Mouse (Mus musculus) heart, embryonic 15.5 days (tissue): ENCODE data around the gene Spag16. TPM values are rescaled to one million over a fixed set of nuclear protein-coding genes. Genes with fewer than 3 reads are reported as not detected.

ENCODE experiments used
- ATAC-seq: fragments of 200-750 bp; cut with Nextera tagmentation; replicated peaks from 2 replicates; pipeline ENCODE4 v1.8.0; 2017; ENCODE audit warnings: low read depth, moderate TSS enrichment; ENCODE audit not compliant: insufficient number of reproducible peaks, insufficient read depth, low FRiP score
- H3K27ac ChIP-seq: fragments of 300-500 bp; sonication (generic); 2 replicates; pipeline ENCODE4 v1.5.1; 2015; ENCODE audit warnings: mild to moderate bottlenecking, inconsistent platforms
- H3K27me3 ChIP-seq: fragments of 300-500 bp; sonication (generic); 2 replicates; pipeline ENCODE4 v1.6.1; 2015; ENCODE audit warnings: inconsistent platforms
- H3K36me3 ChIP-seq: fragments of 300-500 bp; sonication (generic); 2 replicates; pipeline ENCODE4 v1.6.1; 2015; ENCODE audit warnings: mild to moderate bottlenecking, inconsistent platforms
- H3K4me1 ChIP-seq: fragments of 300-500 bp; sonication (generic); replicated peaks from 2 replicates; pipeline ENCODE4 v1.6.1; 2015; ENCODE audit warnings: inconsistent platforms
- H3K4me2 ChIP-seq: fragments of 300-500 bp; sonication (generic); 2 replicates; pipeline ENCODE4 v1.6.1; 2015; ENCODE audit warnings: inconsistent platforms, mild to moderate bottlenecking, moderate library complexity
- H3K4me3 ChIP-seq: fragments of 300-500 bp; sonication (generic); 2 replicates; pipeline ENCODE4 v1.5.1; 2015; ENCODE audit warnings: mild to moderate bottlenecking, inconsistent platforms
- H3K9ac ChIP-seq: fragments of 300-500 bp; sonication (generic); 2 replicates; pipeline ENCODE4 v1.6.1; 2015; ENCODE audit warnings: mild to moderate bottlenecking, inconsistent platforms
- H3K9me3 ChIP-seq: fragments of 300-500 bp; sonication (generic); replicated peaks from 2 replicates; pipeline ENCODE4 v1.6.1; 2016; ENCODE audit warnings: inconsistent platforms
- WGBS: fragments of 180-500 bp; shearing (Covaris S2); methylation state at CpG from one replicate; pipeline ENCODE4 v1.1.7; 2015; ENCODE audit warnings: mixed read lengths; 5-methylcytosine and 5-hydroxymethylcytosine counted together
- polyA plus RNA-seq: library from polyadenylated mRNA; unstranded; fragments of >200 nt; fragmentation: Nextera tagmentation; extraction: Ambion mirVana; gene quantifications from 2 replicates; pipeline ENCODE4 v1.2.1, GENCODE M21; 2015

The Spag16 gene
- polyA plus RNA-seq, 1 experiment from 2014 or later, result 0.25 TPM

- no peak for ATAC-seq
- Histone ChIP-seq H3K4me1 (no peaks in the 10 kb centered on the region), H3K27me3 (no peaks in the 10 kb centered on the region), H3K4me3 (no peak overlapping the region), H3K27ac (no peak overlapping the region), H3K9me3 (no peaks in the 10 kb centered on the region), H3K4me2 (no peak overlapping the region), H3K9ac (no peak overlapping the region), H3K36me3 (no peaks in the 10 kb centered on the region)
- 81% methylated on average over 8 of the region's 8 CpGs for WGBS
Observed at GRCm38 (mm10) chr1:70104683-70105082, 277.9 kb downstream of the Spag16 start.

DNA sequence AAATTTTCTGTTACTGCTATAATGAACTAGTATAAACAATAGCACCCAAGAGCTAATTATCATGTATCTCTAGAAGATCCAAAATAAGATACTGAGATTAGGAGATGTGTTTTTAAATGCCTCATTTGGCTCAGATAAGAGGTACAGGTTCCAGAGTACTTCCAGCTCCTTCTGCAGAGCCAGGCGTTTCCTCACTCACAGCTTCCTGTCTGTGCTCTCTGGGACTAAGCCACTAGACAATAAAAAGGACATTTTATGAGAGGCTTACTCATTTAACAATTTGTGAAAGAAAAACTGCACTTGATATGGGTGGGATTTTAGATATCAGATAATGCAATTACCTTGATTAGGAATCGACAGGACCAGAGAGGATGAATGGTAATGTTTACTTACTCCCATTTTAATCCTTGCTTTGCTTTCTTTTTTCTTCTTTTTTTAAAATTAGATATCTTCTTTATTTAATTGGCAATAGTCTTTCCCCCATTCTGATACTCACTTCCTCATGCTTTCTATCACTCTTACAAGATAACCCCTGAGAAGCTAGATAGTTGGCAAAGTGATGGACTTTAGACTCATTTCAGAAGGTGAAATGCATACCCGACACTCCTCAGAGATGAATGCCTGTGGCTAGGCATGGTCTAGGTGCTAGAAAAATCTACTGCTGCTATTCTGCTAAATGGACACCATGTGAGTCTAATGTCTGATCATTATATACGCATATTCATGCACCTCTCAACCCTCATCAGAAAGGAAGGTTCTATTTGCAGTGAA lies 289.6 kb downstream of the Spag16 start:
- Histone ChIP-seq H3K4me1 (no peaks in the 10 kb centered on the region), H3K9me3 (no peaks in the 10 kb centered on the region), H3K27me3 (no peaks in the 10 kb centered on the region), H3K4me2 (no peak overlapping the region), H3K36me3 (no peaks in the 10 kb centered on the region), H3K4me3 (no peak overlapping the region), H3K27ac (no peak overlapping the region), H3K9ac (no peak overlapping the region)
- WGBS, result 74% methylated on average over 4 of the region's 4 CpGs
- ATAC-seq, result no peak

GRCm38 (mm10) chr1:70128035-70128434 lies 301.3 kb downstream of the Spag16 start:
- H3K4me1 ChIP-seq, result no peaks in the 10 kb centered on the region
- no peaks in the 10 kb centered on the region for H3K27me3 ChIP-seq
- no peak for ATAC-seq
- WGBS, result 48% methylated on average over 2 of the region's 2 CpGs
- H3K36me3 ChIP-seq, result no peaks in the 10 kb centered on the region
- H3K4me2 ChIP-seq, result no peak overlapping the region
- H3K27ac ChIP-seq, result no peak overlapping the region
- H3K9me3 ChIP-seq, result no peaks in the 10 kb centered on the region
- no peak overlapping the region for H3K4me3 ChIP-seq
- H3K9ac ChIP-seq, result no peak overlapping the region

- Histone ChIP-seq H3K9me3 (no peaks in the 10 kb centered on the region), H3K4me2 (no peak overlapping the region), H3K27ac (no peak overlapping the region), H3K4me1 (no peaks in the 10 kb centered on the region), H3K4me3 (no peak overlapping the region), H3K27me3 (no peaks in the 10 kb centered on the region), H3K9ac (no peak overlapping the region), H3K36me3 (no peaks in the 10 kb centered on the region)
- ATAC-seq, result no peak
- 63% methylated on average over 2 of the region's 2 CpGs for WGBS
Observed at GRCm38 (mm10) chr1:70135547-70135946, 308.8 kb downstream of the Spag16 start.

GRCm38 (mm10) chr1:70165343-70166158 lies 338.8 kb downstream of the Spag16 start:
- Histone ChIP-seq H3K4me3 (no peak overlapping the region), H3K27me3 (no peaks in the 10 kb centered on the region), H3K36me3 (no peaks in the 10 kb centered on the region), H3K4me2 (no peak overlapping the region), H3K4me1 (no peaks in the 10 kb centered on the region), H3K9ac (no peak overlapping the region), H3K27ac (no peak overlapping the region), H3K9me3 (no peaks in the 10 kb centered on the region)
- 53% methylated on average over 3 of the region's 3 CpGs for WGBS
- ATAC-seq, result no peak

GRCm38 (mm10) chr1:70180123-70180741 lies 353.5 kb downstream of the Spag16 start:
- Histone ChIP-seq H3K4me2 (no peak overlapping the region), H3K4me1 (no peaks in the 10 kb centered on the region), H3K27ac (no peak overlapping the region), H3K9me3 (no peaks in the 10 kb centered on the region), H3K36me3 (no peaks in the 10 kb centered on the region), H3K27me3 (no peaks in the 10 kb centered on the region), H3K4me3 (no peak overlapping the region), H3K9ac (no peak overlapping the region)
- no peak for ATAC-seq
- 34% methylated on average over 4 of the region's 4 CpGs for WGBS

GRCm38 (mm10) chr1:70264815-70265214 lies 438.0 kb downstream of the Spag16 start:
- H3K4me2 ChIP-seq, result no peak overlapping the region
- no peak for ATAC-seq
- no peak overlapping the region for H3K27ac ChIP-seq
- H3K4me3 ChIP-seq, result no peak overlapping the region
- no peaks in the 10 kb centered on the region for H3K4me1 ChIP-seq
- WGBS, result 78% methylated on average over 9 of the region's 9 CpGs
- H3K9me3 ChIP-seq, result no peaks in the 10 kb centered on the region
- H3K27me3 ChIP-seq, result no peaks in the 10 kb centered on the region
- no peak overlapping the region for H3K9ac ChIP-seq
- no peaks in the 10 kb centered on the region for H3K36me3 ChIP-seq

DNA sequence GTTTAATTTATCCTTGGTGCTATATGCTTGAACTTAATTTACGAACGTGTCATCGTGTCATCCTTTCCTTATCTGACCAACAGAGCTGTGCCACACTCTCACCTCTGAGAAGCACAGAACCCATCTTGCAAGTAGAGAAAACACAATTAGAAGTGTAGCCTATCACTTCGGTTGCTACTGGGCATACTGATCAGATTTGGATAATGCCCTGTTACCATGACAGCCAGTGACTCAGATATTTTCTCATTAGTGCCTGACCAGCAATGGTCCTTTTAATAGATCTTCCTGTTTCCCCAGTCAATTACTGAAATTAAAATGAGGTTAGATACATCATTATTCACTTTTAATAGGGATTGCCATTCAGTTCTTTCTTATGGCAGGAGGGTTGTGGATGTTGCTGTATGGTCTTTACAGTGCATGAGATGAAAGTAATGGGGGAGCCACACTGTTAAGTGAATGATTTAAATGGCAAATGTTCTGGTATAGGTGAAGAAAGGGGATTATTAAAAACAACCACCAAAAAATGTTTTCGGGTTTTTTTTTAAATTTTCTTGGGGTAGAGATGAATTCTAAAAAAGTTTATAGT lies 439.2 kb downstream of the Spag16 start:
- Histone ChIP-seq H3K4me3 (no peak overlapping the region), H3K9ac (no peak overlapping the region), H3K4me2 (no peak overlapping the region), H3K4me1 (no peaks in the 10 kb centered on the region), H3K9me3 (no peaks in the 10 kb centered on the region), H3K36me3 (no peaks in the 10 kb centered on the region), H3K27ac (no peak overlapping the region), H3K27me3 (no peaks in the 10 kb centered on the region)
- WGBS, result 84% methylated on average over 5 of the region's 5 CpGs
- ATAC-seq, result no peak

GRCm38 (mm10) chr1:70270139-70270538 lies 443.4 kb downstream of the Spag16 start:
- WGBS, result 18% methylated on average over 8 of the region's 8 CpGs
- H3K4me2 ChIP-seq, result no peak overlapping the region
- H3K9me3 ChIP-seq, result no peaks in the 10 kb centered on the region
- H3K27me3 ChIP-seq, result no peaks in the 10 kb centered on the region
- no peak overlapping the region for H3K9ac ChIP-seq
- no peaks in the 10 kb centered on the region for H3K36me3 ChIP-seq
- H3K27ac ChIP-seq, result no peak overlapping the region
- H3K4me3 ChIP-seq, result no peak overlapping the region
- no peaks in the 10 kb centered on the region for H3K4me1 ChIP-seq
- no peak for ATAC-seq

GRCm38 (mm10) chr1:70272753-70273152 lies 446.0 kb downstream of the Spag16 start:
- Histone ChIP-seq H3K9me3 (no peaks in the 10 kb centered on the region), H3K4me1 (no peaks in the 10 kb centered on the region), H3K36me3 (no peaks in the 10 kb centered on the region), H3K4me3 (no peak overlapping the region), H3K27me3 (no peaks in the 10 kb centered on the region), H3K27ac (no peak overlapping the region), H3K4me2 (no peak overlapping the region), H3K9ac (no peak overlapping the region)
- ATAC-seq, result no peak
- WGBS, result 69% methylated on average over 2 of the region's 2 CpGs

GRCm38 (mm10) chr1:70279296-70279695 lies 452.5 kb downstream of the Spag16 start:
- Histone ChIP-seq H3K4me2 (no peak overlapping the region), H3K27ac (no peak overlapping the region), H3K4me1 (no peaks in the 10 kb centered on the region), H3K4me3 (no peak overlapping the region), H3K9me3 (no peaks in the 10 kb centered on the region), H3K36me3 (no peaks in the 10 kb centered on the region), H3K9ac (no peak overlapping the region), H3K27me3 (no peaks in the 10 kb centered on the region)
- WGBS, result 64% methylated on average over 2 of the region's 2 CpGs
- no peak for ATAC-seq
